Mouse (Mus musculus): ENCODE data around the gene Map3k19. TPM values are rescaled to one million over a fixed set of nuclear protein-coding genes. Genes with fewer than 3 reads are reported as not detected.

Map3k19 gene
- total RNA-seq, 1 experiment: not detected

DNA sequence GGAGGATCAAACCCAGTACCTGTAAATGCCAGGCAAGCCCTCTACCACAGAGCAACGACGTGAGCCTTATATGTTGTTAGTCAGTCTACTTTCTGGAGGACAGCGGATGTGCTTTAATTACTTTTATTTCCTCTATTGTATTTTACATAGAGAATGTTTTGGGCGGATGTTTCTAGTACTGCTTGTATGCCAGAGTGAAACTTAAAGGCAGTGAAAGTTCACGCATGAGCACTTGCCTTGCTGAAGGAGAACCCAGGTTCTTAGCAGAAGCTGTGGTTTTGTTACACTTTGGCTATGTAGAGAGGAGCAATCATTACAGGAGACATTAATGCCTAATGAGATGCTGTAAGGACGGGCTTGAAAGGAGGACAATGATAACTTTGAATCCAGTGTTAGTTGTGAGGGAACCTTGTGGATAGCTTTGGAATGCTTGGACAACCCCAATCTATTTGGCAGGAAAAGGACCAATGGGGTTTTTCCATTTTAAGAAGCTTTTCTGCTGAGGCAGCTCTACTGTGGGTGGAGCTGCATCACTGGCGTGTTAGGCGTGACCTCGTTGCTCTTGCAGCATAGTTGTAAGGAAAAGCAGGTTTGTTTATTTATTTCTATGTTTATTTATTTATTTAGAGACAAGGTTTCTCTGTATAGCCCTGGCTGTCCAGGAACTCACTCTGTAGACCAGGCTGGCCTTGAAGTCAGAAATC, 4.3 kb upstream of the Map3k19 start:
- Histone ChIP-seq H3K9me3 (ENCODE audit: control insufficient read depth, insufficient read depth, low read depth, low read length) (no peaks in the 10 kb centered on the region), H3K4me1 (ENCODE audit: control insufficient read depth in 2 of 2, insufficient read depth in 2 of 2, low read length in 2 of 2, poor library complexity in 1 of 2) (no peaks in the 10 kb centered on the region), H3K27ac (ENCODE audit: insufficient read depth, low read depth, low read length, poor library complexity, severe bottlenecking) (no peak overlapping the region), H3K9ac (ENCODE audit: insufficient read depth, low read depth, low read length, poor library complexity, severe bottlenecking) (no peak overlapping the region), H3K36me3 (ENCODE audit: control insufficient read depth, insufficient read depth, low read length, poor library complexity, severe bottlenecking) (no peaks in the 10 kb centered on the region), H3K4me3 (ENCODE audit: insufficient read depth in 1 of 2, low read depth in 1 of 2, low read length in 2 of 2, poor library complexity in 1 of 2, severe bottlenecking in 1 of 2) (no peak overlapping the region)
- TF ChIP-seq MAFK (IDR thresholded peaks at IDR 0.05; ENCODE audit: insufficient read depth, low read depth, low read length) (no peak), ZNF384 (IDR thresholded peaks at IDR 0.05; ENCODE audit: low read depth, low read length) (no peak), ZC3H11A (IDR thresholded peaks at IDR 0.05; ENCODE audit: borderline replicate concordance, low read depth, low read length) (no peak), HCFC1 (IDR thresholded peaks at IDR 0.05; ENCODE audit: borderline replicate concordance, insufficient read depth, low read length) (no peak), CHD2 (IDR thresholded peaks at IDR 0.05; ENCODE audit: low read depth, low read length) (no peak)
- in situ Hi-C loops (cut with MboI; ENCODE audit: low sequenced_read_pairs in 2 of 2, unreplicated experiment in 2 of 2): no loop called here
- no peak for DNase-seq (ENCODE audit: low read depth, low spot score)

DNA sequence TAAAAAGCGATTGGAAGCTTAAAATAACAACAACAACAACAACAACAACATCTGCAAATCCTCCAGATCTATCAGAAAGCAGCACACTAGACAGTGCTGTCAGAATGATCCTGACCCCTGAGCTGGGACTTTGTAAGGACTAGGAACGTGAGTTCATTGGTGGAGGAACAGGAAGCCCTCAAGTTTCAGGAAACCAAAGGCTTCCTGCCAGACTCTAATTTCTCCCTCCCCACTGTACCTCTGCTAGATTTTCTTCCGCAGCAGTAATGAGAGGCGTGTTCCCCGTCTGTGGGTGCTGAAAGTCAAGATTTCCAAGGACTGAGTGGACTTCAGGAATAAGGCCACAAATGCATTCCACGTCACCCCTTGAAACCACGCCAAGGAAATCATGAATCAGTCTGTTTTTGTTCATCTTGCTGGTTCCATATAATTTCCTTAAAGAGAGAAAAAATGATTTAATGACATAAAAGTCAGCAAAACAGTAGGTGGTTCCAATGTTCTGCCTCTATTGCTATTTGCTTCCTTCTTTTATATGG, 4.7 kb downstream of the Map3k19 start:
- Histone ChIP-seq H3K4me1 (ENCODE audit: control insufficient read depth in 2 of 2, insufficient read depth in 2 of 2, low read length in 2 of 2, poor library complexity in 1 of 2) (no peaks in the 10 kb centered on the region), H3K9me3 (ENCODE audit: control insufficient read depth, insufficient read depth, low read depth, low read length) (no peaks in the 10 kb centered on the region), H3K4me3 (ENCODE audit: insufficient read depth in 1 of 2, low read depth in 1 of 2, low read length in 2 of 2, poor library complexity in 1 of 2, severe bottlenecking in 1 of 2) (no peak overlapping the region), H3K36me3 (ENCODE audit: control insufficient read depth, insufficient read depth, low read length, poor library complexity, severe bottlenecking) (no peaks in the 10 kb centered on the region), H3K27ac (ENCODE audit: insufficient read depth, low read depth, low read length, poor library complexity, severe bottlenecking) (no peak overlapping the region), H3K9ac (ENCODE audit: insufficient read depth, low read depth, low read length, poor library complexity, severe bottlenecking) (no peak overlapping the region)
- no peak for DNase-seq (ENCODE audit: low read depth, low spot score)
- in situ Hi-C loops (cut with MboI; ENCODE audit: low sequenced_read_pairs in 2 of 2, unreplicated experiment in 2 of 2): no loop called here
- TF ChIP-seq ZC3H11A (IDR thresholded peaks at IDR 0.05; ENCODE audit: borderline replicate concordance, low read depth, low read length) (no peak), MAFK (IDR thresholded peaks at IDR 0.05; ENCODE audit: insufficient read depth, low read depth, low read length) (no peak), CHD2 (IDR thresholded peaks at IDR 0.05; ENCODE audit: low read depth, low read length) (no peak), HCFC1 (IDR thresholded peaks at IDR 0.05; ENCODE audit: borderline replicate concordance, insufficient read depth, low read length) (no peak), ZNF384 (IDR thresholded peaks at IDR 0.05; ENCODE audit: low read depth, low read length) (no peak)

DNA sequence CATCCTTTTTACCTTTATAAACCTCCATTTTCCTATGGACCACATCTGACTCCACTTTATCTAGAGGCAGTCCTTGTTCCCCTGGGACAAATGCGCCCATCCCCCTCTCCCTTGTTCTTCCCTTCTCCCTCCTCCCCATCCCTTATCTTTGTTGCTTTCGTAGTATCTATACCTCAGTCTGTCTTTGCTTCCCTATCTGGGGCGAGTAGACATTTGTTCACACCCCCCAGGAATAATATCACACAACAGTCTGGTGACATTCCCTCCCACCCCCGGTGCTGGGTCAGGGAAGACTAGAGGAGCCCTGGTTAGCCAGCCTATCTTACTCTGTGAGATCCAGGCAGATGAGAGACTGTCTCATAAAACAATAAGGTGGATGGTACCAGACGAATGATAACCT, 9.4 kb downstream of the Map3k19 start:
- DNase-seq (ENCODE audit: low read depth, low spot score): no peak
- Histone ChIP-seq H3K9ac (ENCODE audit: insufficient read depth, low read depth, low read length, poor library complexity, severe bottlenecking) (no peak overlapping the region), H3K27ac (ENCODE audit: insufficient read depth, low read depth, low read length, poor library complexity, severe bottlenecking) (no peak overlapping the region), H3K4me3 (ENCODE audit: insufficient read depth in 1 of 2, low read depth in 1 of 2, low read length in 2 of 2, poor library complexity in 1 of 2, severe bottlenecking in 1 of 2) (no peak overlapping the region), H3K9me3 (ENCODE audit: control insufficient read depth, insufficient read depth, low read depth, low read length) (no peaks in the 10 kb centered on the region), H3K36me3 (ENCODE audit: control insufficient read depth, insufficient read depth, low read length, poor library complexity, severe bottlenecking) (no peaks in the 10 kb centered on the region), H3K4me1 (ENCODE audit: control insufficient read depth in 2 of 2, insufficient read depth in 2 of 2, low read length in 2 of 2, poor library complexity in 1 of 2) (no peaks in the 10 kb centered on the region)
- TF ChIP-seq HCFC1 (IDR thresholded peaks at IDR 0.05; ENCODE audit: borderline replicate concordance, insufficient read depth, low read length) (no peak), ZC3H11A (IDR thresholded peaks at IDR 0.05; ENCODE audit: borderline replicate concordance, low read depth, low read length) (no peak), ZNF384 (IDR thresholded peaks at IDR 0.05; ENCODE audit: low read depth, low read length) (no peak)
- in situ Hi-C loops (cut with MboI; ENCODE audit: low sequenced_read_pairs in 2 of 2, unreplicated experiment in 2 of 2): no loop called here

DNA sequence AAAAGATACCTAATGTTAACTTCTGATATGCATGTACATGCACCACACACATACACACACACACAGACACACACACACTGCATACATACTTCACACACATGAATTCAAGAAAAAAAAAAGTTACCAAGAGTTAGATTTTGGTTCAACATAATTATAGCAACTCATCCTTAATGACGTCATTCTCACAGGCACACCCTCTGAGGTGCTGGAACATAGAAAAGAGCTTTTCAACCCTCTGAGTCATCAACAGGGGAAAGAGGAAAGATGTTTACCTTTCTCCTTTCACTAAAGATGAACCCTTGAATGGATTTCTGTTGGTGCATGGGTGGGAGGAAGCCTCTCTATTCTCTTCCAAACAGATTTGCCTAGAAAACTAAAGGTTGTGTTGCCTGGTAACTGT, 16.2 kb downstream of the Map3k19 start:
- TF ChIP-seq ZC3H11A (IDR thresholded peaks at IDR 0.05; ENCODE audit: borderline replicate concordance, low read depth, low read length) (no peak), HCFC1 (IDR thresholded peaks at IDR 0.05; ENCODE audit: borderline replicate concordance, insufficient read depth, low read length) (no peak), CHD2 (IDR thresholded peaks at IDR 0.05; ENCODE audit: low read depth, low read length) (no peak), ZNF384 (IDR thresholded peaks at IDR 0.05; ENCODE audit: low read depth, low read length) (no peak), MAFK (IDR thresholded peaks at IDR 0.05; ENCODE audit: insufficient read depth, low read depth, low read length) (no peak)
- in situ Hi-C loops (cut with MboI; ENCODE audit: low sequenced_read_pairs in 2 of 2, unreplicated experiment in 2 of 2): no loop called here
- H3K27ac ChIP-seq (ENCODE audit: insufficient read depth, low read depth, low read length, poor library complexity, severe bottlenecking): no peak overlapping the region

More for the DNA sequence above, 16.2 kb downstream of the Map3k19 start:
- DNase-seq (ENCODE audit: low read depth, low spot score): no peak
- no peaks in the 10 kb centered on the region for H3K9me3 ChIP-seq (ENCODE audit: control insufficient read depth, insufficient read depth, low read depth, low read length)
- no peaks in the 10 kb centered on the region for H3K36me3 ChIP-seq (ENCODE audit: control insufficient read depth, insufficient read depth, low read length, poor library complexity, severe bottlenecking)
- H3K4me3 ChIP-seq (ENCODE audit: insufficient read depth in 1 of 2, low read depth in 1 of 2, low read length in 2 of 2, poor library complexity in 1 of 2, severe bottlenecking in 1 of 2): no peak overlapping the region
- no peaks in the 10 kb centered on the region for H3K4me1 ChIP-seq (ENCODE audit: control insufficient read depth in 2 of 2, insufficient read depth in 2 of 2, low read length in 2 of 2, poor library complexity in 1 of 2)
- no peak overlapping the region for H3K9ac ChIP-seq (ENCODE audit: insufficient read depth, low read depth, low read length, poor library complexity, severe bottlenecking)

All from ES-E14 (cell line).